Mouse (Mus musculus): ENCODE results near the gene Klc4. TPM values are rescaled to one million over a fixed set of nuclear protein-coding genes. Genes with fewer than 3 reads are reported as not detected.

The Klc4 gene
- total RNA-seq, 2 experiments from 2014 or later, result 5.6 to 5.8 TPM

GRCm38 (mm10) chr17:46661351-46661750 is 15.5 kb upstream of the Klc4 start:
- ATAC-seq (replicated peaks; ENCODE audit: low FRiP score, low TSS enrichment, poor library complexity, severe bottlenecking), result no peak

GRCm38 (mm10) chr17:46656054-46656453 is 10.2 kb upstream of the Klc4 start:
- ATAC-seq (replicated peaks; ENCODE audit: low FRiP score, low TSS enrichment, poor library complexity, severe bottlenecking), result no peak

GRCm38 (mm10) chr17:46651755-46652547 is 6.1 kb upstream of the Klc4 start:
- no peak for ATAC-seq (replicated peaks; ENCODE audit: low FRiP score, low TSS enrichment, poor library complexity, severe bottlenecking)

DNA sequence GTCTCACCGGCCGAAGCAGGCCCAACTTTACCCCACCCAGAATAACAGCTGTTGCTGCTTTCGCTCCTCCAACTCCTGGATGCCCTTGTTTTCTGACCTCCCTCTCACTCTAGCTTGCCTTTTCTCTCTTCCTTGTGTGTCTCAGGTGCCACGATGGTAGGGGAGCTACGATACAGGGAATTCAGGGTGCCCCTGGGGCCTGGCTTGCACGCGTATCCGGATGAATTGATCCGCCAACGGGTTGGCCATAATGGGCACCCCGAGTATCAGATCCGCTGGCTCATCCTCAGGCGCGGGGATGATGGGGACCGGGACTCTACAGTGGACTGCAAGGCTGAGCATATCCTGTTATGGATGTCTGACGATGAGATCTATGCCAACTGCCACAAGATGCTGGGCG is 5.5 kb upstream of the Klc4 start:
- ATAC-seq (replicated peaks; ENCODE audit: low FRiP score, low TSS enrichment, poor library complexity, severe bottlenecking), result no peak

GRCm38 (mm10) chr17:46650232-46651031 is 4.6 kb upstream of the Klc4 start, which contains the start of gene Cul7:
Cul7 (plus strand) TSS chr17:46650337.
- ATAC-seq (replicated peaks; ENCODE audit: low FRiP score, low TSS enrichment, poor library complexity, severe bottlenecking), result peak; percentile 83

- ATAC-seq (replicated peaks; ENCODE audit: low FRiP score, low TSS enrichment, poor library complexity, severe bottlenecking), result no peak
Measured at GRCm38 (mm10) chr17:46649811-46650210, 4.0 kb upstream of the Klc4 start.

- ATAC-seq (replicated peaks; ENCODE audit: low FRiP score, low TSS enrichment, poor library complexity, severe bottlenecking), result no peak
Measured at GRCm38 (mm10) chr17:46648436-46648835, 2.6 kb upstream of the Klc4 start.

GRCm38 (mm10) chr17:46647279-46647678 is 1.5 kb upstream of the Klc4 start:
- no peak for ATAC-seq (replicated peaks; ENCODE audit: low FRiP score, low TSS enrichment, poor library complexity, severe bottlenecking)

- peak; percentile 25 for ATAC-seq (replicated peaks; ENCODE audit: low FRiP score, low TSS enrichment, poor library complexity, severe bottlenecking)
Measured at GRCm38 (mm10) chr17:46646322-46646662, 470 bp upstream of the Klc4 start.

- no peak for ATAC-seq (replicated peaks; ENCODE audit: low FRiP score, low TSS enrichment, poor library complexity, severe bottlenecking)
Measured at GRCm38 (mm10) chr17:46644916-46645475, 826 bp downstream of the Klc4 start.

- ATAC-seq (replicated peaks; ENCODE audit: low FRiP score, low TSS enrichment, poor library complexity, severe bottlenecking), result no peak
Measured at GRCm38 (mm10) chr17:46644152-46644805, 1.5 kb downstream of the Klc4 start.

DNA sequence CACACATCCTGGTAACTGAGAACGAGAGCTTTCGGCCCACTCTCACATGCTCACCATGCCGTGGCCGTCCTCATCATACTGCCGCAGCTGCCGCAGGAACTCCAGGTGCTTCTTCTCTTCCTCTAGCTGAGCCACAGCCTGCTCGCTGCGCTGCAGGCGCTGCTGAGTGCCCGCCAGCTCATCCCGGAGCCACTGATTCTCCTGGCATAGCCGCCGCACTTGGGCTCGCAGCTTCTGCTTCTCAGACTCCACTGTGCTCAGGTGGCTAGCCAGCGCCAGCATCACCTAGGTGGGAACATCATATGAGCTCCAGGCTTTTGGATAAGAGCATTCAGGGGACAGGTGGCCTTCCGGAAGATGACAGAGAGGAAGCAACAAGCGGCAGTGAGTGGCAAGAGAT is 3.8 kb downstream of the Klc4 start:
- no peak for ATAC-seq (replicated peaks; ENCODE audit: low FRiP score, low TSS enrichment, poor library complexity, severe bottlenecking)

DNA sequence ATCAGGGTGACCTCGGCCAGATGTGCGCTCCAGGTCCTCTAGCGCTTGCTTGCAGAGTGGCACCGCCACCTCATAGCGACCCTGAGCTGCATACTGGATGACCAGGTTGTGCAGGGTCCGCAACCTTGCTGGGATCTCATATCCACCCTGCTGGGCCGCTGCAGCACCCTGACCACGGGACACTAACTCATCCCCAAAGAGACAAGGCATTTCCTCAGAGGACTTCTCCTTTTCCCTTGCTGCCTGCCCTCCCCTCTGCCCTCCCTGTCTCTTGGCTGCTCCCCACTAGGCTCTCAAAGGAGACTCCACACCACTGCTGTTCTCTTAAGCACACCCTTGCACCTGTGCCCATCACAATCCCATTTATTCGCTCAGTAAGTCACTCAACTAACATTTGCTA is 5.9 kb downstream of the Klc4 start:
- no peak for ATAC-seq (replicated peaks; ENCODE audit: low FRiP score, low TSS enrichment, poor library complexity, severe bottlenecking)

GRCm38 (mm10) chr17:46636831-46637523 is 8.8 kb downstream of the Klc4 start:
- peak; percentile 53; the same call in 1 of the 2 replicates for ATAC-seq (replicated peaks; ENCODE audit: low FRiP score, low TSS enrichment, poor library complexity, severe bottlenecking)

DNA sequence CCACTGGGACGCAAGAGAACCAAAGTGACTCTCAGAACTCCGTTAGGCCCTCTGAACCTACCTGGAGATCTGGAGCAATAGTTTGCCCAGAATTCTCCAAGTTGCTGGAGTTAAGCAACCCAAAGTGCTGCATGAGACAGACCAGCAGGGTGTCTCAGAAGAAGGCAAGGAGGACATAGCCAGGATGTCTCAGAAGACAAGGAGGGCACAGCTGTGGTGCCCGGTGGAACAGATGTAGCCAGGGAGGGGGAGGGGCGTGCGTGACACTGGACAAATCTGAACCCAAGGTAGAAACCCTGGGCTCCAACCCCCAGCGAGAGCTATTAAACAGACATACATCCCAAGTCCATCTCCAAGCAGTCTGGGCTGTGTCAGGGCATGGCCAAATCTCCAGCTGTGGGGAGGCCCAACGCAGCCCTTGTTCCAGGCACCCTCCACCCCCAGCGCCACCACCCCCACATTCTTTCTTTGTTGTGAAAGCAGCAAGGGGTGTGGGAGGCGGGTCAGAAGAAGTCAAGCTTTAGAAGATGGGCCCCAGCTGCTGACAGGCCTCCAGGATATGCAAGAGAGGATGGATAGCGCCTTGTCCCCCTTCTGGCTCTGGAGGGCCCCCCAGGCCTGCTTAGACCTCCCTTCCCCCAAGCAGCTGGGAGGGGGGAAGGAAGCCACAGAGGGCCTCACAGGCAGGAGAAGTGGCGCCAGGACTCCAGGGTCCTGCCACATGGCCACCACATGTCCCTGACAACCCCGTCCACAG is 16.0 kb downstream of the Klc4 start:
- ATAC-seq (replicated peaks; ENCODE audit: low FRiP score, low TSS enrichment, poor library complexity, severe bottlenecking), result no peak

GRCm38 (mm10) chr17:46628791-46629684 is 16.8 kb downstream of the Klc4 start, which contains the start of gene Ptk7:
Ptk7 (minus strand) TSS chr17:46629504.
- peak; percentile 20; the same call in 1 of the 2 replicates for ATAC-seq (replicated peaks; ENCODE audit: low FRiP score, low TSS enrichment, poor library complexity, severe bottlenecking)

GRCm38 (mm10) chr17:46628471-46628790 is 17.4 kb downstream of the Klc4 start:
- no peak for ATAC-seq (replicated peaks; ENCODE audit: low FRiP score, low TSS enrichment, poor library complexity, severe bottlenecking)

- no peak for ATAC-seq (replicated peaks; ENCODE audit: low FRiP score, low TSS enrichment, poor library complexity, severe bottlenecking)
Measured at GRCm38 (mm10) chr17:46627409-46627808, 18.4 kb downstream of the Klc4 start.

Data from megakaryocyte-erythroid progenitor cell, adult 5-6 weeks (primary cell).